Comparison of ENCODE assay signal across 9 mouse cellular contexts in the genomic region with DNA sequence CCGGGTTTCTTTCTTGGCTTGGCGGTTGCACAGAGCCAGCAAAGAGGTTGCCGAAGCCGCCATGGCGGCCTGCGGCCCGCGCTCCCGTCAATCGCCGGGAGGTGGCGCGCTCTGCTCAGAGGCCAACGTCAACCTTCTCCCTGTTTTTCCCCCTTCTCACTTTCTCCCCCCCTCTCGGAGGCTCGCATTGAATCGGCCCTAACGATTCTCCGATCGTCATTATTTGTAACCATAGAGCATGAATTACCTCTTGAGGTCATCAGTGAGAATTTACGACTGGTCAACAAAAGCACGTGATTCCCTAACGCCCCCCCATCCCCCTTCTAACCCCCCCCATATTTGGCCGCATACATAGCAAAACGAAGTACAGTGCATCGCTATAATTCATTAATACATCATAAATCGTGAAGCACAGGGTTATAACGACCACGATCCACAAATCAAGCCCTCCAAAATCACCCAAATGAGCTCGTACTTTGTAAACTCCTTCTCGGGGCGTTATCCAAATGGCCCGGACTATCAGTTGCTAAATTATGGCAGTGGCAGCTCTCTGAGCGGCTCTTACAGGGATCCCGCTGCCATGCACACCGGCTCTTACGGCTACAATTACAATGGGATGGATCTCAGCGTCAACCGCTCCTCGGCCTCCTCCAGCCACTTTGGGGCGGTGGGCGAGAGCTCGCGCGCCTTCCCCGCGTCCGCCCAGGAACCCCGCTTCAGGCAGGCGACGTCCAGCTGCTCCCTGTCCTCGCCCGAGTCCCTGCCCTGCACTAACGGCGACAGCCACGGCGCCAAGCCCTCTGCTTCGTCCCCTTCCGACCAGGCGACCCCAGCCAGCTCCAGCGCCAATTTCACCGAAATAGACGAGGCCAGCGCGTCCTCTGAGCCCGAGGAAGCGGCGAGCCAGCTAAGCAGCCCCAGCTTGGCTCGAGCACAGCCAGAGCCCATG. TPM values are rescaled to one million over a fixed set of nuclear protein-coding genes. Genes with fewer than 3 reads are reported as not detected.
A peak's percentile ranks its signal among the peaks of the same experiment; 100 is the strongest.
DNase-seq lines count a peak whose midpoint lies in the region; ATAC-seq and TF ChIP-seq lines count a peak whose summit lies in the region.
"Had no signal": no experiment of that assay in that cellular context is flagged by ENCODE, and none has a peak within 500 bp of the region (broad histone marks: within the 10 kb centered on the region; RNA-seq: fewer than 3 reads in every experiment).

A gene (plus strand): TSS at position 186 of the 949 bp plus-strand sequence.

- TF ChIP-seq CTCF in thymus, adult 2 months (IDR thresholded peaks at IDR 0.05; ENCODE audit: borderline replicate concordance, control insufficient read depth, extremely low read depth, insufficient read depth, low read length, poor library complexity) = peak; percentile 80

- no peaks in the 10 kb centered on the region for H3K9me3 ChIP-seq in limb, embryonic 11.5 days (ENCODE audit: control insufficient read depth, low read length)
- H3K9me3 ChIP-seq in midbrain, embryonic 12.5 days = no peaks in the 10 kb centered on the region

- peaks cover 96% of the 10 kb centered on the region for H3K27me3 ChIP-seq in limb, embryonic 11.5 days (ENCODE audit: control insufficient read depth, insufficient read depth, low read length)
- peaks cover 100% of the 10 kb centered on the region for H3K27me3 ChIP-seq in midbrain, embryonic 12.5 days
- H3K27me3 ChIP-seq in thymus, adult 2 months (ENCODE audit: control insufficient read depth, insufficient read depth, low read length) = peaks cover 15% of the 10 kb centered on the region

- H3K4me3 ChIP-seq in limb, embryonic 11.5 days (ENCODE audit: low read depth, low read length) = peak within 1 kb of the TSS; percentile 28
- H3K4me3 ChIP-seq in midbrain, embryonic 12.5 days = 0 out of 2 replicates have a peak within 1 kb of the TSS, but pooled peaks have one; percentile 7
- H3K4me3 ChIP-seq in thymus, adult 2 months (ENCODE audit: control insufficient read depth, insufficient read depth, low read length) = no peak within 1 kb of the TSS

- ATAC-seq in hematopoietic stem cell, adult 5-6 weeks (replicated peaks in 1 of 2; ENCODE audit: insufficient read depth in 1 of 2, low FRiP score in 2 of 2, low TSS enrichment in 1 of 2, low read depth in 1 of 2, poor library complexity in 2 of 2, severe bottlenecking in 2 of 2) = peak; percentile 33 to 46; a peak in 2 of 4 replicates
- ATAC-seq in limb, embryonic 11.5 days (ENCODE audit: insufficient number of reproducible peaks, low FRiP score, low TSS enrichment, low read depth) = no peak
- ATAC-seq in midbrain, embryonic 12.5 days (ENCODE audit: low FRiP score, low read depth) = no peak

- WGBS in limb, embryonic 11.5 days = under 1% methylated on average over 69 of the region's 69 CpGs
- 1% methylated on average over 67 of the region's 69 CpGs for WGBS in midbrain, embryonic 12.5 days
- WGBS in thymus, adult 2 months = 2% methylated on average over 69 of the region's 69 CpGs

- TF ChIP-seq POLR2A in thymus, adult 2 months (IDR thresholded peaks at IDR 0.05; ENCODE audit: control insufficient read depth, extremely low read depth, insufficient read depth, low read length, poor library complexity) = no peak

- peak within 1 kb of the TSS; percentile 56 for H3K9ac ChIP-seq in limb, embryonic 11.5 days (ENCODE audit: low read length)
- no peak within 1 kb of the TSS for H3K9ac ChIP-seq in midbrain, embryonic 12.5 days (replicated peaks)

- DNase-seq in 416B (ENCODE audit: low read depth) = peak; percentile 61
- peak; percentile 57 to 81 for DNase-seq in CD8-positive naive resting alpha-beta T cell, adult 2 months (ENCODE audit: low read depth in 2 of 2, low spot score in 2 of 2)
- peak; percentile 84 for DNase-seq in embryo, embryonic 11.5 days (ENCODE audit: low read depth, low spot score)
- peak; percentile 93 for DNase-seq in limb, embryonic 11.5 days (ENCODE audit: low spot score)
- DNase-seq in thymus, adult 2 months = peak; percentile 65
- no peak for DNase-seq in frontal cortex, postnatal 25 days (ENCODE audit: low spot score in 2 of 2)

- peak within 1 kb of the TSS; percentile 48 for H3K4me2 ChIP-seq in limb, embryonic 11.5 days (ENCODE audit: low read depth, severe bottlenecking)
- 0 out of 2 replicates have a peak within 1 kb of the TSS, but pooled peaks have one; percentile 7 for H3K4me2 ChIP-seq in midbrain, embryonic 12.5 days (replicated peaks)

- H3K27ac ChIP-seq in limb, embryonic 11.5 days (replicated peaks; ENCODE audit: low read depth, low read length) = no peak within 1 kb of the TSS
- H3K27ac ChIP-seq in midbrain, embryonic 12.5 days (replicated peaks) = no peak within 1 kb of the TSS
- no peak within 1 kb of the TSS for H3K27ac ChIP-seq in thymus, adult 2 months (ENCODE audit: control insufficient read depth, insufficient read depth, low read length)

- H3K36me3 ChIP-seq in limb, embryonic 11.5 days (ENCODE audit: control insufficient read depth, insufficient read depth, low read length) = no peaks in the 10 kb centered on the region
- no peaks in the 10 kb centered on the region for H3K36me3 ChIP-seq in midbrain, embryonic 12.5 days
- H3K36me3 ChIP-seq in thymus, adult 2 months (ENCODE audit: control insufficient read depth, insufficient read depth, low read length) = no peaks in the 10 kb centered on the region

- peaks cover 23% of the 10 kb centered on the region for H3K4me1 ChIP-seq in limb, embryonic 11.5 days (ENCODE audit: control insufficient read depth, insufficient read depth, low read length)
- peaks cover 12% of the 10 kb centered on the region; the same call in 1 of the 2 replicates for H3K4me1 ChIP-seq in midbrain, embryonic 12.5 days
- H3K4me1 ChIP-seq in thymus, adult 2 months (replicated peaks; ENCODE audit: control insufficient read depth, insufficient read depth, low read length) = no peaks in the 10 kb centered on the region; the same call in 1 of the 2 replicates

RNA-seq across cellular contexts. Expression of the gene that starts here (rescaled TPM):
- total RNA-seq in hematopoietic stem cell, adult 5-6 weeks (2017) = 0.25 and 1.3 TPM in 2 replicates
- polyA plus RNA-seq in limb, embryonic 11.5 days (2014; fragmentation: Nextera tagmentation; extraction: Ambion mirVana) = 2.1 and 2.6 TPM in 2 replicates
- not detected in 2 replicates for polyA plus RNA-seq in midbrain, embryonic 12.5 days (2016; fragmentation: Nextera tagmentation; extraction: Ambion mirVana)
- polyA plus RNA-seq in thymus, adult 2 months (2012; rRNA removed) = 0.18 and 0.22 TPM in 2 replicates
- total RNA-seq: layer of hippocampus, postnatal 25 days had no signal

Comparison
In these comparisons a context has a peak if more than half of its experiments do, and no peak if none do; other contexts are left out.
1. Peak in DNase-seq in thymus, adult 2 months; RNA of the gene not detected or under 1 TPM.
2. DNase-seq: peak in 416B (single experiment), CD8-positive naive resting alpha-beta T cell, adult 2 months (2 of 2), embryo, embryonic 11.5 days (single experiment) and limb, embryonic 11.5 days (single experiment); none in frontal cortex, postnatal 25 days (0 of 2).
3. ATAC-seq: peak in hematopoietic stem cell, adult 5-6 weeks (2 of 2); none in limb, embryonic 11.5 days (single experiment) and midbrain, embryonic 12.5 days (single experiment).